Mouse (Mus musculus): ENCODE results near the gene Kcnk18. TPM values are rescaled to one million over a fixed set of nuclear protein-coding genes. Genes with fewer than 3 reads are reported as not detected.

The Kcnk18 gene
- not detected in 2 replicates for polyA plus RNA-seq (2014; fragmentation: Nextera tagmentation; extraction: Ambion mirVana)

DNA sequence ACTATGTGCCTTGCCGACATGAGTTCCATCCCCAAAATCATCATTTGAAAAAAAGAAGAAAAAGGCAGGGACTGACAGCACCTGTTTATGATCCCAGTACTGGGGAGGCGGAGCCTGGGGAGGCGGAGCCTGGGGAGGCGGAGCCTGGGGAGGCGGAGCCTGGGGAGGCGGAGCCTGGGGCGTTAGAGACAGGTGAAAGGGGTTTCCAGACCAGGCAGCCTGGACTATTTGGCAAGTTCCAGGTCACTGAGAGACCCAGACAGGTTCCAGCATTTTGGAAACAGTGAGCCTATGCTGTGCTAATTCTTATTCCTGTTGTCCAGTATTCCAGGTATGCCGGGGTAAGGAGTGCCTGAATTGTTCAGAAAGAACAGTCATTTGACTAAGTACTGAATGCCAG, at the start of gene Kcnk18:
Gene Kcnk18 (plus strand): TSS at position 224 of the 400 bp plus-strand sequence.
- H3K9me3 ChIP-seq (ENCODE audit: control insufficient read depth, low read length) = no peaks in the 10 kb centered on the region
- H3K4me2 ChIP-seq (ENCODE audit: low read depth) = no peak within 1 kb of the TSS
- H3K27me3 ChIP-seq (ENCODE audit: control insufficient read depth, insufficient read depth, low read length) = no peaks in the 10 kb centered on the region

DNA sequence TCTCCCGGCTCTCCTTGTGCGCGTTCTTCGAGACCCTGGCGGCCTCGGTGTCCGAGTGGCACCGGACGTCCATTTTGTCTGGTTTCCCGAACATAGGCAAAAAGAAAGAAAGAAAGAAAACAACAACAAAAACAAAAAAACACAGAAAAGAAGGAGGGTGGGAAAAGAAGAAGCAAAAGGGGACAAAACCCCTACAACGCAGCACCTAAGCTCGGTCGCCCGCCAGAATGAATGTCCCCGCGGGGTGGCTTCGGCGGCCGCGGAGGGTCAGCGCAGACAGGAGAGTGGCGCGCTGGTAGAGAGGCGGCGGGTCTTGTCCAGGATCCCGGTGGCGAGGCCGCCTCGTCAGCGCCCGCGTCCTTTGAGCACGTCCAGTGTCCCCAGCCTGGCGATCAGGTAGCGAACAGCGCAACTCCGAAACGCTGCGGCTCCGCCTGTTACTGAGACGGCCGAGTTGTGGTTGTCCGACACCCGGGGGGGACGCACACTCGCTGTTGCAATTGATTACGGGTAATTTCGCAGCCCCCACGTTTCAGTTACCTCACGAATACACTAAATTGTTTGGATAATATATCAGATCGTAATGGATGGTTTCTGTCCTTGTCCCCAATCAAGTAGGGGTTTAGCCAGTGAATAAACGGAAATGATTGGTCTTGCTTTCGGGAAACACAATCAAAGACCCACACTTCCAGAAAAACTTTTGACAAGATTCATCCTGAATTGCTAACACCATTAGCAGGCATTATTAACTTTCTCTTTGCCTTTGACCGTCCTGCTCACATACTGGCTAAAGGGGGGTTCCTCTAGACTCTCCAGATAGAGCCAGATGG, 48.9 kb upstream of the Kcnk18 start, which contains the start of gene Vax1:
Gene Vax1 (minus strand): TSS at position 121 of the 830 bp plus-strand sequence.
- H3K27me3 ChIP-seq (ENCODE audit: control insufficient read depth, insufficient read depth, low read length) = peaks cover 94% of the 10 kb centered on the region
- H3K4me1 ChIP-seq (ENCODE audit: control insufficient read depth, insufficient read depth, low read length) = peaks cover 6% of the 10 kb centered on the region
- DNase-seq (ENCODE audit: low spot score) (no peak), ATAC-seq (ENCODE audit: insufficient read depth, low FRiP score, low TSS enrichment) (no peak)
- no peaks in the 10 kb centered on the region for H3K9me3 ChIP-seq (ENCODE audit: control insufficient read depth, low read length)
- WGBS = under 1% methylated on average over 54 of the region's 54 CpGs
- H3K27ac ChIP-seq (ENCODE audit: low read depth, low read length) = no peak within 1 kb of the TSS
- no peak within 1 kb of the TSS for H3K9ac ChIP-seq (ENCODE audit: low read length)
- peak within 1 kb of the TSS; percentile 2; the same call in 1 of the 2 replicates for H3K4me3 ChIP-seq (ENCODE audit: low read depth, low read length)
- H3K36me3 ChIP-seq (ENCODE audit: control insufficient read depth, insufficient read depth, low read length) = no peaks in the 10 kb centered on the region
- H3K4me2 ChIP-seq (ENCODE audit: low read depth) = peak within 1 kb of the TSS; percentile 1; the same call in 1 of the 2 replicates

More for the DNA sequence above, at the start of gene Kcnk18:
- no peak for ATAC-seq (ENCODE audit: insufficient read depth, low FRiP score, low TSS enrichment)
- 0 out of 2 replicates have a peak, but pooled peaks cover 2% of the 10 kb centered on the region for H3K4me1 ChIP-seq (ENCODE audit: control insufficient read depth, insufficient read depth, low read length)
- no peak for DNase-seq (ENCODE audit: low spot score)
- H3K9ac ChIP-seq (ENCODE audit: low read length) = no peak within 1 kb of the TSS
- no peak within 1 kb of the TSS for H3K4me3 ChIP-seq (ENCODE audit: low read depth, low read length)
- WGBS = 86% methylated on average over 8 of the region's 8 CpGs
- H3K36me3 ChIP-seq (ENCODE audit: control insufficient read depth, insufficient read depth, low read length) = no peaks in the 10 kb centered on the region
- no peak within 1 kb of the TSS for H3K27ac ChIP-seq (ENCODE audit: low read depth, low read length)

DNA sequence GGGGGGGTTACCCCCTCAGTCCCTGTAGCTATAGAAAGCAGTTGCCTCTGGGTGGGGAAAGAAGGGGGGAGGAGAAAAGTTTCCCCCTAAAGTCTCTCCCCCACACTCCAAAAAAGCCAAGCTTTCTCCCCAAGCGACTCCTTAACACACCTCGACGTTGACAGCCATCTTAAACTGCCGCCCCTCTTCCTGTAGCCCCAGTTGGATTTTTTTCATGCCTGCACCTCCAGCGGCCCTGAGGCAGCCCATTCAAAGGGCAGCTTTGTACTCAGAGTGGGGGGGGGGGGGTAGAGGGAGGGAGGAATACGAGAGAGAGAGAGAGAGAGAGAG, 48.3 kb upstream of the Kcnk18 start:
- peaks cover 96% of the 10 kb centered on the region for H3K27me3 ChIP-seq (ENCODE audit: control insufficient read depth, insufficient read depth, low read length)
- no peaks in the 10 kb centered on the region for H3K36me3 ChIP-seq (ENCODE audit: control insufficient read depth, insufficient read depth, low read length)
- H3K9me3 ChIP-seq (ENCODE audit: control insufficient read depth, low read length) = no peaks in the 10 kb centered on the region
- DNase-seq (ENCODE audit: low spot score) = peak; percentile 25
- H3K4me2 ChIP-seq (ENCODE audit: low read depth) = no peak overlapping the region
- H3K9ac ChIP-seq (ENCODE audit: low read length) = no peak overlapping the region
- H3K4me3 ChIP-seq (ENCODE audit: low read depth, low read length) = no peak overlapping the region
- no peak for ATAC-seq (ENCODE audit: insufficient read depth, low FRiP score, low TSS enrichment)
- H3K4me1 ChIP-seq (ENCODE audit: control insufficient read depth, insufficient read depth, low read length) = peaks cover 6% of the 10 kb centered on the region
- 2% methylated on average over 6 of the region's 6 CpGs for WGBS
- H3K27ac ChIP-seq (ENCODE audit: low read depth, low read length) = no peak overlapping the region

DNA sequence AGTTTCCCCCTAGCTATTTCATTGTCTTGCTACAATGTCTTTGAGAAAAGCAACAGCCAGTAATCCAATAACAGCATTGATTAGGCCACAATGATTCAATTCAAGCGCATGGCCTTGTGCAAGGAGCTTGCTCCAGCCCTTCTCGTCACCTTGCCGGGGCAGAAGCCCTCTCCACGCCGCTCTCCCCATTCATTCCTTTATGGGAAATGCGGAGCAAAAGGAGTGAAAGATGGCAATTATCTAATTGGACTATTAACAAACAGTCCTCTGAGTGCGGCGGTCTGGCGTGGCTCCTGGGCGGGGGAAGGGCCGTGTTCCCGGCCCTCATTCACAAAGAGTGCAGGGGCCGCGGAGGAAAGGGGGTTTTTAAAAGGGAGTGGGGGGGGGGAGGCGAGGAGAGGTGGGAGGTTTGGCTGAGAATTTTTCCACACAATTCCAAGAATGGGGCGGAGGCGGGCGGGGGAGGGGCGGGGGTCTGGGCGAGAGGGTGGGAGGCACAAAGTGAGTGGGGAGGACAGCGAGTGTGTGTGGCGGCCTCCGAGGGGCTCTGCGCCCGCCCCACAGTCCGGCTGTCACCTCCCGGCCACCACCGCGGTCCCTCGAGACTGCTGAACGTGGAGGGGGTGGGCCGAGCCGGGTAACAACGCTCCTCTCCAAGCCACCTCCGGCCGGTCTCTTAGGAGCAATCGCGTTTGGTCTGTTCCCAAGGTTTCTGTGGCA, 47.7 kb upstream of the Kcnk18 start:
- no peak for DNase-seq (ENCODE audit: low spot score)
- WGBS = under 1% methylated on average over 28 of the region's 38 CpGs
- Histone ChIP-seq H3K4me3 (ENCODE audit: low read depth, low read length) (no peak overlapping the region), H3K27ac (ENCODE audit: low read depth, low read length) (no peak overlapping the region), H3K27me3 (ENCODE audit: control insufficient read depth, insufficient read depth, low read length) (peaks cover 96% of the 10 kb centered on the region), H3K4me1 (ENCODE audit: control insufficient read depth, insufficient read depth, low read length) (peaks cover 6% of the 10 kb centered on the region), H3K4me2 (ENCODE audit: low read depth) (0 out of 2 replicates have a peak overlapping the region, but pooled peaks have one; percentile 5), H3K9me3 (ENCODE audit: control insufficient read depth, low read length) (no peaks in the 10 kb centered on the region), H3K36me3 (ENCODE audit: control insufficient read depth, insufficient read depth, low read length) (no peaks in the 10 kb centered on the region), H3K9ac (ENCODE audit: low read length) (no peak overlapping the region)
- ATAC-seq (ENCODE audit: insufficient read depth, low FRiP score, low TSS enrichment) = no peak

DNA sequence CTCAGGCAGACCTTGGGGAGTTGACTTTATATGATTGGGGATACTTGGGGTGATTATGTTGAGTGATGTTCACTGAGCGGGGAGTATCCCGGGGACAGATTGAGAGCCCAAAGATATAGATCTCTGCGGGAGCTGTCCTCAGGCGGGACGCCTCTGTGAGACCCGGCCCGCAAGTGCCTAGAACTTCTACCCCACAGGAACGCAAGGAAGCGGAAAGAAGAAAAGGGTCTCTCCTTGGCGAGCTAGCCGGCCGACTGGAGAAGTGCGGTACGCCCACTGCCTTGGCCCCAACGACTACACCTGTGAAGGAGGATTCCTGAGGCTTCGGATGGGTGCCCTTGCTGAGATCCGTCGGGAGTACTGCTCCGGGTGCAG, 47.2 kb upstream of the Kcnk18 start:
- Histone ChIP-seq H3K4me2 (ENCODE audit: low read depth) (no peak overlapping the region), H3K9ac (ENCODE audit: low read length) (no peak overlapping the region), H3K9me3 (ENCODE audit: control insufficient read depth, low read length) (no peaks in the 10 kb centered on the region), H3K4me1 (ENCODE audit: control insufficient read depth, insufficient read depth, low read length) (peaks cover 6% of the 10 kb centered on the region), H3K4me3 (ENCODE audit: low read depth, low read length) (no peak overlapping the region), H3K27me3 (ENCODE audit: control insufficient read depth, insufficient read depth, low read length) (peaks cover 96% of the 10 kb centered on the region), H3K36me3 (ENCODE audit: control insufficient read depth, insufficient read depth, low read length) (no peaks in the 10 kb centered on the region), H3K27ac (ENCODE audit: low read depth, low read length) (no peak overlapping the region)
- WGBS = 2% methylated on average over 19 of the region's 19 CpGs
- DNase-seq (ENCODE audit: low spot score) (peak; percentile 31), ATAC-seq (ENCODE audit: insufficient read depth, low FRiP score, low TSS enrichment) (no peak)

DNA sequence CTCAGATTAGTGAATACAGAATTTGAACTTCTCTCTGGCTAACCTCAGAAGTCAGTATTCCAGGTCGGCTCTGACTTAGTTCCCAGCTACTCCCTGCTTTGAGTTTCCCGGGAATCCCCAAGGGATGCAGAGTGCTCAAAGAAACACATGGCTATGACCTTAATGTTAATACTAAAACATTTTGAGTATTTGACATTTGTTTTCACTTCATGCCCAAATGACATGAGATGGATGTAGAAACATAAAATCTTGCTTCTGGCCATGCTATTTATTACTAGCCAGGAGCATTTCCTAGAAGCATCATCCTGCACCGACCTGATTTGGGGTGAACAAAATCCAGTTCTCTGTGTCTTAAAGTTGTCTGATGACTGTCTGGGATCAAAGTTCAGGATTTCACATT, 46.2 kb upstream of the Kcnk18 start:
- no peak overlapping the region for H3K4me2 ChIP-seq (ENCODE audit: low read depth)
- H3K27me3 ChIP-seq (ENCODE audit: control insufficient read depth, insufficient read depth, low read length) = peaks cover 93% of the 10 kb centered on the region
- DNase-seq (ENCODE audit: low spot score) = no peak
- no peak overlapping the region for H3K9ac ChIP-seq (ENCODE audit: low read length)
- H3K4me3 ChIP-seq (ENCODE audit: low read depth, low read length) = no peak overlapping the region
- H3K4me1 ChIP-seq (ENCODE audit: control insufficient read depth, insufficient read depth, low read length) = peaks cover 6% of the 10 kb centered on the region
- no peak for ATAC-seq (ENCODE audit: insufficient read depth, low FRiP score, low TSS enrichment)
- WGBS = under 1% methylated on average over 3 of the region's 3 CpGs
- H3K36me3 ChIP-seq (ENCODE audit: control insufficient read depth, insufficient read depth, low read length) = no peaks in the 10 kb centered on the region
- no peak overlapping the region for H3K27ac ChIP-seq (ENCODE audit: low read depth, low read length)
- H3K9me3 ChIP-seq (ENCODE audit: control insufficient read depth, low read length) = no peaks in the 10 kb centered on the region

DNA sequence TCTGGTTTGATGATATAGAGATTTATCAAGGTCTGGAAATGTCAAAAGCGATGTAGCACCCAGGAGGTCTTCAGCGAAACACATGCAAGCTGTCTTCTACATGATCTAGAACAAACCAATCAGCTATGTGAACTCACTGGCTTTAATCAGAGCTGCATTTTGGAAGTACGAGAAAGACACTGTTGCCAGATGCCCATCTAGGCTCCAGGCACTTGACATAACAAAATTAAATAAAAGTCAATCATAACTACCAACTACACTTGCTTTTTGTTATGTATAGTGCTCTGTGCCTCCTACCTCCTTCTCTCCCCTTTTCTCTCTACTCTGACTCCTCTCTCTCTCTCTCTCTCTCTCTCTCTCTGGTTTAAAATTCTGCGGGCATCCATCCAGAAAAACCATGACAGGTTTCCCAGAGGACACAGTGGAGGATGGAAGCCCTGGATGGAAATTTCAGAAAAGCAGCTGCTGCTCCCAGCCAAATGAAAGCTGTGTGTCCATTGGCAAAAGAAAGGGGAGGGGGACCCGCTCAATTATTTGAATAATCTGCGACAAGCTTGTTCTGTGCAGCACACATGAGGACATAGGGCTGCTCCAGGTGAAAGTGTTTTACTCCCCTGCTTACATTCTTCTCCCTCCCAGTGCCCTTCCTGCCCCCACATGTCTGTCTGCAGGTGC, 45.5 kb upstream of the Kcnk18 start:
- Histone ChIP-seq H3K9me3 (ENCODE audit: control insufficient read depth, low read length) (no peaks in the 10 kb centered on the region), H3K4me1 (ENCODE audit: control insufficient read depth, insufficient read depth, low read length) (peaks cover 6% of the 10 kb centered on the region), H3K27ac (ENCODE audit: low read depth, low read length) (no peak overlapping the region), H3K4me2 (ENCODE audit: low read depth) (no peak overlapping the region), H3K9ac (ENCODE audit: low read length) (no peak overlapping the region), H3K27me3 (ENCODE audit: control insufficient read depth, insufficient read depth, low read length) (peaks cover 88% of the 10 kb centered on the region), H3K36me3 (ENCODE audit: control insufficient read depth, insufficient read depth, low read length) (no peaks in the 10 kb centered on the region), H3K4me3 (ENCODE audit: low read depth, low read length) (no peak overlapping the region)
- ATAC-seq (ENCODE audit: insufficient read depth, low FRiP score, low TSS enrichment) (no peak), DNase-seq (ENCODE audit: low spot score) (no peak)
- 10% methylated on average over 6 of the region's 6 CpGs for WGBS

DNA sequence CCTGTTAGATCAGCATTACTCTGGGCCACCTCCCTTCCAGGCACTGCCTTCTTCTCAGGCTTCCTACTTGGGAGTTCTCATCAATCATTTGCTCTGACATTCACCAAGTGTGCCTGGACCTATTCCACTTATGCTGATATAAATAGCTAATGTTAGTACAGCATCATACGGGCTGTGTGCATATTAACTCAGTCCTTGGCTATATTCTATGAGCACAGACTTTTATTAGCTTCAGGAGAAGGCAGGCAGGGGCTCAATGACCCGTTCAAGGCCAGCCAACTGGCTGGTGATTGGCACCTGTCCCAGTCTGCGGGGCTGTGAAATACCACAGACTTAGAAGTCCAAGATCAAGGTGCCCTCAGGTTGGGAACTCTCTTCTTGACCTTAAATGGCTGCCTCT, 35.0 kb upstream of the Kcnk18 start:
- Histone ChIP-seq H3K27me3 (ENCODE audit: control insufficient read depth, insufficient read depth, low read length) (peaks cover 34% of the 10 kb centered on the region), H3K9me3 (ENCODE audit: control insufficient read depth, low read length) (no peaks in the 10 kb centered on the region), H3K36me3 (ENCODE audit: control insufficient read depth, insufficient read depth, low read length) (no peaks in the 10 kb centered on the region), H3K4me2 (ENCODE audit: low read depth) (no peak overlapping the region), H3K4me1 (ENCODE audit: control insufficient read depth, insufficient read depth, low read length) (no peaks in the 10 kb centered on the region), H3K9ac (ENCODE audit: low read length) (no peak overlapping the region), H3K4me3 (ENCODE audit: low read depth, low read length) (no peak overlapping the region), H3K27ac (ENCODE audit: low read depth, low read length) (no peak overlapping the region)
- 51% methylated on average over 3 of the region's 3 CpGs for WGBS
- no peak for DNase-seq (ENCODE audit: low spot score)
- ATAC-seq (ENCODE audit: insufficient read depth, low FRiP score, low TSS enrichment) = no peak
